Mouse (Mus musculus): ENCODE data around the gene Defb26. TPM values are rescaled to one million over a fixed set of nuclear protein-coding genes. Genes with fewer than 3 reads are reported as not detected.
A peak's percentile ranks its signal among the peaks of the same experiment; 100 is the strongest.

Defb26 gene
- total RNA-seq (2021), result not detected
- long read RNA-seq, experiment 1, result 0 reads
- long read RNA-seq, experiment 2, result 0 reads

DNA sequence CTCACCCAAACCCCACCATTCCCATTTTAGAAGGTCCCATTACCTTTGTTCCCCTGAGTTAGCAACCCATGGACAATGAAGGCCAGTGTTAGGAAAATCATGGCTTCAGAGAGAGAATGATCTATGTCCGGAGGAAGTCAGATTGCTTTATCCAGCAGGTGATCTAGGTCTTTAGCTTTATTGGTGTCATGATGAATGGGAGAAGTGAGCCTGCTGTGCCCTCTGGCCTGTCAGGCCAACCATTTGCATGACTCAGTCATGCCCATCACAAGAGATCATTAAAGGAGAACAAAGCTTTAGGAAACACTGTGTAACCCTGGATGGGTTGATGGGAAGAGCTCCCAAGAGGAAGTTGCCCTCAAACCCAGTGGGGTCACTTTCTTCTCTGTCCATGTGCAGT, at the start of gene Defb26:
Gene Defb26, minus strand, starts transcription at position 101 of the 400 bp plus-strand sequence.
- intact Hi-C loops (cut with DNase I), result no loop called here
- DNase-seq, result no peak

DNA sequence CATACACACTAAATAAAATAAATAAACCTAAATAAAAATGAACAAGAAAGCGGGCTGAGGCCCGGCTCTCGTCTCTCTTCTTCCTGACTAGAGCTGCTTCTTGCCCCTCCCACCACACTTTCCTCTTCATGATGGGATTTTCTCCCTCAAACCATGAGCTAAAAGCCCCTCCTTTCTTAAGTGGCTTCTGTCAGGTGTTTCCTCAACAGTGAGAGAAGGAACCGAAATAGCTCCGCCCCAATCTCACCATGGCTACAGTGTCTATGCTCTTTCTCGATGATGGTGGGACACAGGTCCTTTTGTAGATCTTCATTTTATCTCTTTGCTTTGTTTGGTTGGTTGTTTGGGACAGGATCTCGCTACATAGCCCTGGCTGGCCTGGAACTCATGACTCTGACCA, 45.2 kb upstream of the Defb26 start:
- intact Hi-C loops (cut with DNase I), result no loop called here
- DNase-seq, result no peak

DNA sequence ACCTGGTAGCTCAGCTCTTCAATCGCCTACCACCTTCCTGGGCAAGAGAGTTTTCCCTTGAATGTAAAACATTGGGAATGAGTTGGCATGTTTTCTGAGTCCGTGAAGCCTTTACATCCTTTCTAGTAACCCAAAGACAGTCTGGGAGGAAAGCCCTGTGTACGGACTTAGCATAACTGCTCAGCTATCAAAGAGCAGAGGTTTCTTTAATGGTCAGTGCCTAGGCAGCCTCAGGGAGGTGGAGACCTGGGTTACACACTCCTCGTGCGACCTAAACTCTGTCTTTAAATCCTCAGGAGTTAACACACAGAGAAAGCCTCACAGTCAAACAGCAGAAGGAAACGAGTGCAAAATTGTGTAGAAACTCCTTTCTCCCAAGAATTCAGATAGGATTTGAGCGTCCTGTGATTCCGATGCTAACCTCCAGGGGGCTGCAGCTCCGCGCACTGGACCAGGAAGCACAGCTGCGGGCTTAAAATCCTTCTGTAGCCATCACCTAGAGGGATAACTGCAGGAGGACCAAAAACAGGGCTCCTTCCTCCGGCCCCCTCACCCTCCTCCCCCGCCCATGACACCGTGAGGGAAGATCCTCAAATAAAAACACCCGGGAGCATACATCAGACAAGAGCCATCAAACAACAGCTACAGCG, 42.4 kb upstream of the Defb26 start:
- intact Hi-C loops (cut with DNase I), result no loop called here
- peak; percentile 26 to 28 for DNase-seq

DNA sequence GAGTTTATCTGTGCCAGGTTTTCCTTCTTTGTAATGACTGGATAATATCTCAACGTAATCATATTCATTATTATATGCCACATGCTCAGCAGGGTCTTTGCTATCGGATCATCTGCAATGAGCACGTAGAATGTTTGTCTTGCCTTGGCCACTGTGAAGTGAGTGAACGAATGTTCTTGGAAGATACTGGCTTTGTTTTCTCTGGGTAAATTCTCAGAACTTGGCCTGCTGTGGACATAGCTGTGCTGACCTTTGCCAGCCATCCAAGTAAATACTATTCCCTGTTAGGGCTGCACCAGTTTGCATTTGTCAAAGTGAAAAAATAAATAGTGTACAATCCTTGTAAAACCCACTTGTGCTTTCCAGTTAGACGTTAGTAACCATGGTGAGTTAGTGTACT, 36.6 kb upstream of the Defb26 start:
- intact Hi-C loops (cut with DNase I), result no loop called here
- no peak for DNase-seq

DNA sequence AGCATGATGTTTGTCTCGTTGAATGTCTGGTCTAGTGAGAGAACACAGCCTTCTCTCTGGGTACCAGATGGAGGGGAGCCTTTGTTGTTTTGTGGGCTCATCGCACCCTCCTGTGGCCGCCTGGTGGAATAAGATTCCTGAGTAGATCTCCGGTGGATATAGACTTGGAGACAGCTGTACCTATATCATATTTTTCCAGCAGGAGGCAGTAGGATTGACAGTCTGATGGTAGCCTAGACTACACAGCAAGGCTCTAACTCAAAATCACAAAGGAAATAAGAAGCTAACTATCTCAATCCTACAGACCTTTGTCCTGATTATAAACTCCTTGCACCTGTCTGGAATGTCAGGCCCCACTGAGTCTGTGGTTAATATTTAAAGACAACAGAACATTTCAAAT, 33.2 kb upstream of the Defb26 start:
- intact Hi-C loops (cut with DNase I), result loop anchor here (2.0 to 5.0 kb wide), 2 partner anchors 67 to 94 kb away; partner anchors contain the start of gene Defb20
- DNase-seq, result no peak

DNA sequence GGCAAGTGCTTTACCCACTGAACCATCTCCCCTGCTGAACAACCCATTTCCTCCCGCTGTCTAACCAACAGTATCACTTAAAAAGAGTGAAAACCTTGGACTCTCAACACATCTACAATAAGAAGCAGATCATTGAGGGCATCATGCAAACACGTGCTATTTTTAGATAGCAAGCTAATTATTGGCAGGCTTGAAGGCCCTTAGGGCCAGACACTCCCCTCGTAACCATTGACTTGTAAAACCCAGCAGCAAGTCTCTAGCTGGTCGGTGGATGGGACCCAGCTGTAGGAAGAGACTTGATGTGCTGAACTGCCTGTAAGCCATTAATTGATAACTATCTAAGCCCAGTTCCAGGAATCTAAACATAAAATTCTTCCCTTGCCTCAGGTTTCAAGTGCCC, 32.0 kb upstream of the Defb26 start:
- no peak for DNase-seq
- intact Hi-C loops (cut with DNase I), result loop anchor here (5.0 kb wide), 1 partner anchor 66 kb away; the partner anchor contains the start of gene Defb20

DNA sequence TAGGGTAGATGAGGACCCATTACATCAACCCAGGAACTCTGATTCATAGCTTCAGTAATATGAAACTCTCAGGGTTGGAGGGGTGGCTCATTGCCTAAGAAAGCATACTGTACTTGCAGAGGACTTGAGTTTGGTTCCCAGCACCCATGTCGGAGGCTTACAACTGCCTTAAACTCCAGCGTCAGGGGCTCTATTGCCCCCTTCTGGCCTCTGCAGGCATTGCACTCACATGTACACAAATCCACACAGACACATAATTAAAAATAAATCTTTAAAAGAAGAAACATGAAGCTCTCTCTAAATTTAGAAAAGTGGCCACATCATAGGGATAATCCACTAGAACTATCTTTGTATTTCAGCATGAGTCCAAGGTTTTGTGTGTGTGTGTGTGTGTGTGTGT, 31.4 kb upstream of the Defb26 start:
- intact Hi-C loops (cut with DNase I), result loop anchor here (5.0 kb wide), 1 partner anchor 66 kb away; the partner anchor contains the start of gene Defb20
- DNase-seq, result no peak

DNA sequence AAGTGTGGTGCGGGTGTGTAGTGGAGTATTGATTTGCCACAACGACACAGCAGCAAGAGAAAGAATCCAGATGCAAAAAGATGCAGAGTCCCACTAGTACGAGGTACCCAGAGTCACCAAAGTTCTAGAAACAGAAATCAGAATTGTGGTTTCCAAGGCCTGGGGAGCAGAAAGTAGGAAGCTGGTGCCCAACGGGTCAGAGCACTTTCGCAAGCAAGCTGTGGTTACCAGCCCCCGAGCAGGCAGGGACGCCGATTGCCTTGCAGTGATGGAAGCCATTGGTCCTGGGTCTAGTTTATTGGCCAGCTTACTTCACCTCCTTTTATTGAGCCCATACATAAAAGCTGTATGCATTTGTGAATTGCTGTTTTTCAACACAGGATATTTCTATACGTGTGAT, 30.5 kb upstream of the Defb26 start:
- intact Hi-C loops (cut with DNase I), result loop anchor here (5.0 kb wide), 1 partner anchor 65 kb away; the partner anchor contains the start of gene Defb20
- no peak for DNase-seq

DNA sequence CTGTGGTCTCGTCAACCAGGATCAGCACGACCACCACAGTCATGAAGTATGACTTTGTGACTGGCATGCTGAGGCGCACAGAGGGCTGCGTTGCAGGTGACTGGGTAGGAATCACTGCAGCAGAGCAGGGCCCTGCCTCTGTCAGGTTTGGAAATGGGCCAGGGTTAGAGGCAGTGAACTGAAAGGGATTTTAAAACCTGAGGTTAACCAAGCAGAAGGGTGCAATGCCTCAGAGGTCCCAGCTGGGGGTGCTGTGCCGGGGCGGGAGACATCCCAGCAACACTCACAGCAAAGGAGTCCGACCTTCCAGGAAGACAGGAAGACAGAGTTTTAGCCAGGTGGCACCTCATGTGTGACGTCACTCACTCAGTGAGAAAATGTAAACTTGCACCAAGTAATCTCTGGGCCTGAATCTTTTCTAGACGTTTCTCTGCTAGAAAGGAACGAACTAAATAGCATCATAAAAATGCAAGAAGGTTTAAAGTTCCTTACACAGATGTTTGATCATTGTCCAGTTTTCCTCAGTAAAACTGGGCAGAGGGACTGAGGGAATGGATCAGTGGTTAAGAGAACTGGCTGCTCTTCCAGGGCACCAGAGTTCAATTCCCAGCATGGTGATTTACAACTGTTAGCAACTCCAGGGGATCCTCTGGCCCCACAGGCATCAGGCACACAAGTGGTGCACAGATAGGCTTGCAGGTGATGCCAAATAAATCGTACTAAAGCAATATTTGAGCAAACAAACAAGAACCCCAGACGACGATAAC, 28.6 kb upstream of the Defb26 start, which contains the start of gene Defb29:
Gene Defb29, minus strand, starts transcription at position 155 of the 767 bp plus-strand sequence.
- DNase-seq, result no peak
- intact Hi-C loops (cut with DNase I), result loop anchor here (5.0 kb wide), 1 partner anchor 63 kb away; the partner anchor contains the start of gene Defb20

DNA sequence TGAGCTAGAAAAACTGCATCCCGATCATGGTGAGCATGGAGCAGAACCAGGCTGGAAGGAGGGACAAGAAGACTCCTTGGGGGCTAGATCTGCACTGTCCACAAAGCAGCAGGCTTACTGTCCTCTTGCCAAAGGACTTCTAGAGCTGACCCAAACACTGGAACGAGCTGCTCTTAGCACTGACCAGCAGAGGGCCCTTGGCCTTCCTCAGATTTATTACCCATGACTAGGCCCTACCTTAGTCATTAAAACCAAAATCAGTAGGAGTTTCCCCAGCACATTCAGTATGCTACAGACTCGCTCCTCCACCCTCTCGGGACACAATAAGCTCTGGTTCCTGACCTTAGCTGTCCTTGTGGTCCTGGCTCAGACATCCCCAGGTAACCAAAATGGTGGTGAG, 6.5 kb upstream of the Defb26 start, which contains the start of gene Defb28:
Gene Defb28, plus strand, starts transcription at position 275 of the 400 bp plus-strand sequence.
- no peak for DNase-seq
- intact Hi-C loops (cut with DNase I), result no loop called here

DNA sequence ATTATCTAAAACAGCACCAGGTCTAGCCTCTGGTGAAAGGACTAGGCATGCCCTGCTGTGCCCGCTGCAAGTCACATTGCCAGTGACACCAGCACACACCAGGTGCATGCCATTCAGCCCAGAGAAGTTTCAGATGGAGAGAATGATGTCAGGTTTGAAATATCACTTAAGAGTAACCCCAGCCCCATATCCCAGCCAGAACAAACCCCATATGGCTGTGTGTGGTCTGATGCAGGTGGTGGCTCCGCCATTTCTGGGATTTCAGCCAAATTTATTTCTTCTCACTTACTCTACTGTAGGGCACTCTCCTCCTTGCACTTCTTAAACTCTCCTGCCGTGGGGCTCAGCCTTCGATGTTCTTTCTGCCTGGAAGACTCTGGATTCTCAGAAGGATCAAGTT, 4.6 kb upstream of the Defb26 start:
- no peak for DNase-seq
- intact Hi-C loops (cut with DNase I), result no loop called here

DNA sequence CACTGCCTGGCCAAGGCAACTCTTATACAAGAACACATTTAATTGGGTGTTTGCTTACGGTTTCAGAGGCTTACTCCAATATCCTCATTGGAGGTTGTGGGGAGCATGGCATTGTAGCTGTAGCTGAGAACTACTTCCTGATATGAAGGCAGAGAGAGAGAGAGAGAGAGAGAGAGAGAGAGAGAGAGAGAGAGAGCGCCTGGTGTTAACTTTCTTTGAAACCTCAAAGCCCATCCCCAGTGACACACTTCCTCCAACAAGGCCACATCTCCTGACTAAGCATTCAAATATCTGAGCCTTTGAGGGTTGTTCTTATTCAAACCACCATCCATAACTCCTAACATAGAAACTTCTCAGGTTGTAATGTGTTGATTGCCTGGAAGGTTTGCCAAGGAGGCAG, 7.5 kb downstream of the Defb26 start:
- no peak for DNase-seq
- intact Hi-C loops (cut with DNase I), result no loop called here

DNA sequence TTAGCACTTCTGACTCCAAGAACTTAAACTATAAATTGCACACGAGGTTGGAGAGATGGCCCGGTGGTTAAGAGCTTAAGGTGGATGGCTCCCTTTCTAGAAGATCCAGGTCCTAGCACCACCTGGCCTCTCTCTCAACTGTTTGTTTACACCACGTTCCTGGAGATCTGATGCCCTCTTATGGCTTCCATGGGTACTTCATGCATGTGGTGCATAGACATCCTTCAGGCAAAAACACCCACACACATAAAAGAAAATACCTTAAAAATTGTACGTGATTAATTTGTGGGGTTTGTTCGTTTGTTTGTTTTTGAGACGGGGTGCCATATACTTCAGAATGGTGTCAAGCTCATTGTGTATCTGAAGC, 10.6 kb downstream of the Defb26 start:
- no peak for DNase-seq
- intact Hi-C loops (cut with DNase I), result no loop called here

DNA sequence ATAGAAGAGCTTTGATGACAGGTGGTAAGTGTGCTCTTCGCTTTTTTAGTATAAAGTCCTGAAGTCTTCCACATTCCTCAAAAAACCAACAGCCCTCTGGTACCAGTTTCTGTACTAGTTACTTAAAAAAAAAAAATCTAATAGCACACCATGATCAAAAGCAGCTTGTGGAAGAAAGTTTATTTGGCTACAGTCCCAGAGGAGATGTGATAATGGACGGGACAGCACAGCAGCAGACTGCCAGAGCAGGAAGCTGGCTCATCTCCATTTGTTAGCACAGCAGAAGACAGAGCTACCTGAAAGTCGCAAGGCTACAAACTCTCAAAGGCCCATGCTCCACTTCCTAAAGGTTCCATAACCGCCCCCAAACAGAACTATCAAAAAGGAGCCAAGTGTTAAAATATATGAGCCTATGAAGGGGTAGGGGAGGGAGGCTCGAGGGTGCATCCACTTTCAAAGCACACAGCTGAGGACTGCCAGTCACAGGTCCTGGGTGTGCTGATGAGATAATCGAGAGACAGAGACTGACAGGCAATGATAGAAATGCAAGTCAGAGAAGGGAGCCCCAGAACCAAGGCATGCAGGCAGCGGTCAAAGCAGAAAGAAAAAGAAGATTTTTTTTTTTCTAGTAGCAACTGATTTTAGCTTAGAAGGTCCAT, 11.2 kb downstream of the Defb26 start:
- no peak for DNase-seq
- intact Hi-C loops (cut with DNase I), result no loop called here

DNA sequence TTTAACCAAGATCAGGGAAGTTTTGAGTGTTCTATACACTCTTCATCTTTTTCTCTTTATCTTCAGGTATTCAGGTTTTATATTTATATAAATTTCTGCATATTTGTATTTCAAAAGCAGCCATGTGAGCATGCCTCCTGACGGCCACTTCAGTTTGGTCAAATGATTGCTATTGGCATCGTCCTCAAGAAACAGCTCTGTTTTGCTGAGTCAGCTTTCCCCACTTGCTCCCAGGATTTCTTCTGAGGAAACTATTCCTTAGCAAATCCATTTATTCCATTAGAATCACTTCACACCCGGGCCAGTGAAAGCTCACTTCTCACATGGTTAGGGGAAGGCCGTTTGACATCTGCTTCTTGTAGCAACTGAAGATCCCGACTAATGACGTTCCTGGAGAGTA, 13.5 kb downstream of the Defb26 start:
- no peak for DNase-seq
- intact Hi-C loops (cut with DNase I), result no loop called here

DNA sequence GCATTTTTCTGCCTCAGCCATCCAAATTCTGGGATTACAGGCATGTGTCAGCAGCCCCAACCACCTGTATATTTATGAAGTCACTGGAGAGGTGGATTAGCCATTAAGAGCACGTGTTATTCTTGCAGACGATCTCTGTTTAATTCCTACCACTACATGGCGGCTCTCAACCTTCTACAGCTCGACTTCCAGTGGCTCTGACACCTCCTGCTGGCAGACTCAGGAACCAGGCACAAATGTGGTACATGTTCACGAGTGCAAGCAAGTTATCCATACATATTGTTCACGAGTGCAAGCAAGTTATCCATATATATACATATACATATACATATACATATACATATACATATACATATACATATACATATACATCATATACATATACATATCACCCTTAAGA, 18.3 kb downstream of the Defb26 start:
- DNase-seq, result no peak
- intact Hi-C loops (cut with DNase I), result no loop called here

DNA sequence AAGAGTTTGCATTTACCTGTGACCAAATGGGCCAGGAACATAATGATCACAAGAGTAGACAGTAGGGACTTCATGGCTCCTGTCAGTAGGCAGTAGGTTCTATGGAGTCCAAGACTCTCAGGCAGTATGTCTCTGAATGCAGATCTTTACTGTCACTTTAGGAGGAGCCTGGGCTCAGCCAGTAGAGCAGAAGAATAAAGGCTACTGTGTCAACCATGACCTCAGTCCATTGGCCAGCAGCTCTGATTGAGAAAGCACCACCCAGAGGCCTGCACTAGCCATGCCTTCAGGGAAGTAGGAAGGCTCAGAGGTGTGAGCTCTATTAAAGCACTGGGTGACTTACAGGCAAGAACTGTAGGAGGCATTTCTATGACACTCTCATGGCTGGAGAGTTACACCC, 21.5 kb downstream of the Defb26 start, which contains the start of gene Defb22:
Gene Defb22, minus strand, starts transcription at position 101 of the 400 bp plus-strand sequence.
- intact Hi-C loops (cut with DNase I), result no loop called here
- DNase-seq, result no peak

DNA sequence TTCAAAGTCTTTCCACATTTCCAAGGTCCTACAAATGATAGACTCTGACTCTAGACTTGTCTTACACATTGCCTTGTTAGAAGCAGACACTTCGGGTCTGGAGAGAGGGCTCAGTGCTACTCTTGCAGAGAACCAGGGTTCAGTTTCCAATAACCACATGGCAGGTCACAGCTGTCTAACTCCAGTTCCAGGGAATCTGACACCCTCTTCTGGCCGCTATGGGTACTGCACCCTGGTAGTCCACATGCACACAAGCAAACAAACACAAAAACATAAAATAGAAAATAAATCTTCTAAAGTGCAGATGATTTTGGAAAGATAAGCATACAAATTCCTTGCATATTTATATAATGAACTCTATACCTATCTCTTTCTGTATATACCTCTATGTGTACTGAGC, 24.5 kb downstream of the Defb26 start:
- intact Hi-C loops (cut with DNase I), result no loop called here
- DNase-seq, result no peak

DNA sequence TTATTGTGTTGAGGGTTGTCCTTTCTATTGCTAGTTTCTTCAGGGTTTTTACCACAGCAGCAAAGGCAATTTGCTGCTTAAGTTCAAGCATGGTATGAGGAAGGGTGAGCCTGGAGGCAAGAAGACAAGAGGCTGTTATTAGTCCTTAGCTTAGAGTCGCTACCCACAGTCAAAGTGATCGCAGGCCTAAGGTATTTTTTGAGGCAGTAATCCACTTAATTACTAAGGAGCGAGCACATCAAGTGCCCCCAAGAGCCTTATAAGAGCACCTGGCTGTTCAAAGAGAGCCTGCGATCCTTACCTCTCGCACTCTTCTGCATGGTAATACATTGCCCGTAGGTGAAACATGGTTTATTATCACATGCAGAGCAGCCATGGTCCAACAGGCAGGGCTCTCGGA, 29.8 kb downstream of the Defb26 start:
- DNase-seq, result no peak
- intact Hi-C loops (cut with DNase I), result no loop called here

DNA sequence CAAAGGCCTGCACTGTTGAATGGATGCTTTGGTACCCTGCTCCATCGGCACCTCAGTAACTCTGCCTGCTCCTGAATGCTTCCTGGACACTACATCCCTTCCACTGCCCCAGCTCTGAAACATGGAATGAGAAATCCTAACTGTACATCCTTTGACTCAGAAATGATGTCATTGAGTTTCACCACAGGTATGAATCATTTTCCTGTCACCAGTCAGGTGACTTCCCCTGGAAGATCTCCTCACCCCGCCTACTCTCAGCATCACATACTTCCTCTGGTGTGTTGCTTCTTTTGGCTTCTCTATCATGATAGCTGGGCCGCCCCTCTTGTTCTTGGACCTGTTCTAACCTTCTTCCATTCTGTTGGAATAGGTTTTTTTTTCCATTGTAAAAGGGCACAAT, 30.6 kb downstream of the Defb26 start:
- DNase-seq, result no peak
- intact Hi-C loops (cut with DNase I), result no loop called here

DNA sequence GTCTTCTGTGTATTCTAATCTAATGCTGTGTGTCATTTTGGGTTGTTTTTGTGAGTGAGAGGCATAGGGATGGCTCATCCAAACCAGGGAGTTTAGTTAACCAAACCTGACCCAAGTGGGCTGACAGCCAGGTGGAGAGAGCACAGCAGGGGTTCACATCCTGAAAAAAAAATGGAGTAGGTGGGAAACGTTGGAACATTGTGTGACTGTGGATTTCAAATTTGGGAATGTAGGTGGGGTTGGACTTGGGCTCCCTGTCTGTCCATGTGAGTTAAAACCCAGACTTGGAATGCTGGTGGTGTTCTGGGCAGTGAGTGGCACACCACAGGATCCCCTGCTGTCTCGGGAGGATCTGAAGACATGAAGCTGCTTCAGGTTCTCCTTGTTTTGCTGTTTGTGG, 34.7 kb downstream of the Defb26 start, which contains the start of gene Defb20:
Gene Defb20, plus strand, starts transcription at position 301 of the 400 bp plus-strand sequence.
- no peak for DNase-seq
- intact Hi-C loops (cut with DNase I), result loop anchor here (5.0 kb wide), 1 partner anchor 66 kb away; the partner anchor contains the start of gene Defb29

Measured in gastrocnemius, postnatal 36 days (tissue).